ENCODE assay signal across 14 mouse cellular contexts in genomic region chr15:98743863-98744262, GRCm38 (mm10). TPM values are rescaled to one million over a fixed set of nuclear protein-coding genes. Genes with fewer than 3 reads are reported as not detected.
"Had no signal": no experiment of that assay in that cellular context is flagged by ENCODE, and none has a peak within 500 bp of the region (broad histone marks: within the 10 kb centered on the region; RNA-seq: fewer than 3 reads in every experiment).

No protein-coding gene starts in this region.

RNA-seq across cellular contexts. Expression of gene Fkbp11, which starts 15.9 kb away (rescaled TPM):
- total RNA-seq: monocyte, adult 5-6 weeks had no signal

RNA-seq across cellular contexts. Expression of gene Wnt10b, which starts 34.1 kb away (rescaled TPM):
- total RNA-seq: monocyte, adult 5-6 weeks had no signal
- polyA plus RNA-seq: intestine, postnatal 0 days; liver, embryonic 13.5 days; midbrain, embryonic 15.5 days had no signal

RNA-seq across cellular contexts. Expression of gene Ccdc65, which starts 35.9 kb away (rescaled TPM):
- total RNA-seq: megakaryocyte, adult 5-6 weeks; monocyte, adult 5-6 weeks had no signal
- polyA plus RNA-seq: inflammation-experienced regulatory T-cells, adult 6 months; liver, embryonic 13.5 days; liver, postnatal 0 days had no signal

RNA-seq across cellular contexts. Expression of gene Wnt1, which starts 45.8 kb away (rescaled TPM):
- total RNA-seq: layer of hippocampus, adult 2 months; layer of hippocampus, postnatal 10 days; left cerebral cortex, postnatal 36 days; megakaryocyte, adult 5-6 weeks; monocyte, adult 5-6 weeks had no signal
- polyA plus RNA-seq: intestine, postnatal 0 days; kidney, embryonic 16.5 days; limb, embryonic 12.5 days; liver, embryonic 13.5 days; liver, postnatal 0 days; small intestine, adult 2 months; stomach, embryonic 16.5 days had no signal
